Mouse (Mus musculus) natural killer cell, adult 2 months (primary cell): Measurements from ENCODE around the gene Acrv1.
A peak's percentile ranks its signal among the peaks of the same experiment; 100 is the strongest.
"Not testable (repeated sequence)": the region's sequence is repeated elsewhere in the genome, so short reads cannot be mapped to it uniquely, and the experiment has no call there.

Experiments
- DNase-seq, 2 experiments: peaks; one replicate each; pipeline ENCODE4 v3.0.0; 2022; ENCODE audit warnings: low spot score in 2 of 2

Gene Acrv1

DNA sequence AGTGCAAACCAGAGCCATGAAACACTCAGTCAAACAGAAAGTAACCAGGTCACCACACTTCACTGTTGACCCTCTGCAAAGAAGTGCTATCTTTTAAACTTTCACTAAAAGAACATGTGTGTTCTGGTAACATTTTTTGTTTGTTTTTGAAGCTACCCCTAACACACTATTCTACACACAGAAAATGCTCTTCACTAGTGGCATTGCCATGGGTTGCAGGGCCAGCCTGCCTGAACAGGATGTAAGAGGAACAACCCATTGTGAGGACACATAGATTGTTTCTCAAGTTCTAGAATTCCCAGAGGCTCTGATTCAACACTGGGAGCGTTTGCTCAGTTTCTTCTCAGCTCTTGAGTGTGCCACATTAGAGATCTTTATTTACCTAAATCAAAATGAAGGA, at the start of gene Acrv1:
Gene Acrv1, plus strand, starts transcription at position 301 of the 400 bp plus-strand sequence.
- DNase-seq: no peak

GRCm38 (mm10) chr9:36643276-36643675, 49.7 kb upstream of the Acrv1 start, which contains the start of gene A630095E13Rik:
TSS of gene A630095E13Rik (minus strand) at chr9:36643376.
- not testable (repeated sequence) for DNase-seq

DNA sequence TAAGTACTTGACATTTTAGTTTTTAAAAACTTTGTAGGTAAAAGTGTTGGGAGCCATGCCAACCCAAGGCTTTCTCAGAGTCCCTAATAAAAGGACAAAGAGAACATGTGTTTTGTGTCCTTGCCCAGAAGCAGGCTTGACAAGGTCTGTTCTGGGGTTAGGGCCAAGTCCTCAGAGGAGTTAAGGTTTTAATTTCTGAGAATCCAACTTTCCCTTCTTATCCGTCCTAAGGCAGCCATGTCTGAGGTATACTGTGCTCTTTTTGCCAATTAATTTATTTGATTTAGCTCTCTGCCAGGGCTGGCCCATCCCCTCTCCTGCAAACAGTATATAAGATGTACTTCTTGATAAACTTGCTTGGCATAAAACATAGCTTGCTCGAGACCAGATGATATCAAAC, 11.6 kb upstream of the Acrv1 start:
- no peak for DNase-seq

DNA sequence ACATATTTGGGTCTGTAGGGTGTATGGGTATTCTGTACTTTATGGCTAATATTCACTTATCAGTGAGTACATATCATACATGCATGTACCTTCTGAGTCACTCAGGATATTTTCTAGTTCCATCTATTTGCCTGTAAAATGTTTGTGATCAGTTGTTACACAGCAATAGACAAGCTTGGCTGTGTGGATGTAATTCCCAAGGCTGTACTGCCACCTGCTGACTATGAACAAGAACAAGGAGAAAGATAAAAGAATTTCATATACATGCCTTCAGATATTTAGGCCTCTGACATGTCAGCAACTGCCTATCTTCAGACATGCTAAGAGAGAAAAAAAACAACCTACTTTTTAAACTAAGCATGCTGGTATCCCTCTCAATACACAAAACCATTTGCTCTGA, 5.7 kb upstream of the Acrv1 start:
- no peak for DNase-seq

DNA sequence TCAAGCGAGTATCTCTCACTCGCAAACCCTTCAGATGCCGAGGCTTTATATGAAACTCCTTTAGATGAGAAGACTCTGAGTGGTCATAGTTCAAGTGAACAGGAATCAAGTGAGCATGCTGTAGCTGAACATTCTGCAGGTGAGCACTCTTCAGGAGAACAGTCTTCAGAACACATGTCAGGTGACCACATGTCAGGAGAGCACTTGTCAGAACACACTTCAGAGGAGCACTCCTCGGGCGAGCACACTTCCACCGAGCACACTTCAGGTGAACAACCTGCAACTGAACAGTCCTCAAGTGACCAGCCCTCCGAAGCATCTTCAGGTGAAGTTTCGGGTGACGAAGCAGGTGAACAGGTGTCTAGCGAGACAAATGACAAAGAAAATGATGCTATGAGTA, 1.3 kb downstream of the Acrv1 start:
- DNase-seq: no peak

DNA sequence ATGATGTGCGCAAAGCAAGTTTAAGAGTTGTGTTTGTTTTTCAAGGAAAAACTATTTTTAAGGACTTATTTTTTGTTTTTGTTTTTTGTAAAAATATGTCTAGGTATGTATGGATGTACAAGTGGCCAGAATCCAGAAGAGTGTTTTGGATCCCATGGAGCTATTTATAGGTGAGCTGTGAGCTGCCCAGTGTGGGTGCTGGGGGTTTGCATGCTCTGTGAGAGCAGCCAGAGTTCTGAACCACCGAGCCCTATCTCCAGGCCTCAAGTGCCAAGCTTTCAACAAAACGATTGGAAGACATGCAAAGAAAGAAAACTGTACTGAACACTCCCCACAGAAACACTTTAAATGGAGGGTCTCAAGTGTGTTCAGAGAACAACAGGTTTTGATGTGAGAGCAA, 12.9 kb downstream of the Acrv1 start:
- DNase-seq: no peak

DNA sequence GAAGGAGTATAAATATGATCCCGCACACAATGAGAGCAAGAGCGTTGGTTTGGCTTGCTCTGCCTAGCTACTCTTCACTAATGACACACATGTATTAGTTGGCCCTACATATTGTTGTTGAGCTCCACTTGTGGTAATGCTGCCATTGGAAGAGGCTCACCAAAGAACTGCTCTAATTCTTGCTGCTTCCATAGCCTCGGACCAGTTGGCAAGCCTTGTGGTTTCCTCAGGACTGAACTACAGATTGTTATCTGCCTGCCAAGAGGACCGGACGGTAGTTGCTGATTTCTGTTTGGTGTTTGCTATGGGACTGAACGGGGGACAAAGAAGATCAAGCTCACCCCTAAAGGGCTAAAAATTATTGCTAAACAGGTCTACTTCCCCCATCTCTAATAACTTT, 14.3 kb downstream of the Acrv1 start:
- DNase-seq: no peak

GRCm38 (mm10) chr9:36716624-36717023, 23.6 kb downstream of the Acrv1 start:
- DNase-seq: no peak

DNA sequence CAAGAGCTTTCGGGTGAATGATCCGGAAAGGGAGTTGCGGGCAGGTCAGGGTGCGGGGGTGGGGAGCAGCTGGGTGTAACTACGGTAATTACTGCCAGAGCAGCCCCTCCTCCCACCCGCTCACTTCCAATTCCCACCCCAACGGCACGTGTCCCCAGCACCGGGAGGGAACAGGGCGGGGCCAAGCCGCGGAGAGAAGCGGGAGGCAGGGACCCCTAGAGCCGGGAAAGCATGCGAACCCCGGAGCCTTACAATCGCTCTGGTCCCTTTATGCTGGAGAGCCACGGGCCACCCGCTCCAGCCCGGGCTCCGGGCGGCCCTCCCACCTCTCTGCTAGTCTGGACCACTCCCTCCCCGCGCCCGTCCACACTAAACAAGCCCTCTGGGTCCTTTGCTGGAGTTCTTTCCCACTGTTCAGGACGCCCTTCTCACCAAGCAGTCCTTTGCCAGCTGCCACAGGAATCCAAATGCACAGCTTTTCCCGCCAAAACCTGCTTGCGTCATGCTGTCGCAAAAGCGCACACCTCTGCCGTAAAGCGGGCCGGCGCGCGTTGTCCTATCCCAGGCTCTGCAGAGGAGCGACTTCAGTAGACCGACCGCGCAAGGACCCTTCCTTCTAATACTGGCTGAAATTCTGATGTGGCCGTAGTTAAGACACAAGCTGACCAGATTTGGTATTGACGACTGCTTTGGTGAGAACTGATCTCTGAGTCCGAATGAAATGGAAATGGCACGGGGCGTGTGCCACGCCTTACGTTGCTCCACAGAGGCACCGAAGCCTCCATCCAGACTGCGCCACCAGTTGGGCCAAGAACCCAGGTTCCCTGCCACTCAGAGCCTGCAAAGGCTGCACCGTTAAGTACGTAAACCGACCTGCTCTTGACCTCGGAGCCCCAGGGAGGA, 33.4 kb downstream of the Acrv1 start:
- peak; percentile 74 to 82 for DNase-seq

DNA sequence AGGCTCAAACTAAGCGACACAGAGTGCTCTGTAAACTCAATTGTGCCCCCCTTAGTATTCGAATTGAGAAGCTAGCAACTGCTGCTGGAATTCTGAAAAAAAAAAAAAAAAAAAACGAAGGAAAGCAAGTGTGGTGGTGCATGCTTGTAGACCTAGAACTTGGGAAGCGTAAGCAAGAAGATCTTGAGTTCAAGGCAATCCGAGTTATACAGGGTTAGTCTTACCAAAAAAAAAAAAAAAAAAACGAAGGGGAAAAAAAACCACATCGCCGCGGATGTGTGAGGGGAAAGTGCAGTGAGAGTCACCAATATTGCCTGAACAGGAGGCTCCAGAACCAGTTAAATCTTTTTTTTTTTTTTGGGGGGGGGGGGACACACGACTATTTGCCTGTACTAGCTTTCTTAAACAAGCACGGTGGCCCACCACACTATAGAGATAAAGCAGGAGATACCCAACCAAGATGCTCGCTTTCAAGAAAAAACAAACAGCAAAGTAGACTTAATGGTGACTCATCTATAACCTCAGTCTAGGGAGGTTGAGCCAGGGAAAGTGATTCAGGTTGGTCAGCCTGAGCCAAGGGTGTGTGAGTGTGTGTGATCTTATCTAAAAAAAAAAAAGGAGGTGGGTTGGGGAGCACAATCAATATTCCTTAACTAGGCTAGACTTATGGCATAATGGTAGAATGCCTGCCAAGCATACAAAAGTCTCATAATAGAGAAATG, 34.2 kb downstream of the Acrv1 start, which contains the start of gene Chek1:
Gene Chek1, minus strand, starts transcription at position 32 of the 722 bp plus-strand sequence.
- no peak for DNase-seq
